Mouse (Mus musculus) left cerebral cortex, adult 6 months (tissue): ENCODE results near the gene Zfp606. TPM values are rescaled to one million over a fixed set of nuclear protein-coding genes. Genes with fewer than 3 reads are reported as not detected.

Experiments
- long read RNA-seq, 2 experiments: library from polyadenylated mRNA; unstranded; transcript quantifications; one replicate each; pipeline ENCODE4 v2.0.0; 2019 to 2020
- polyA plus RNA-seq: library from polyadenylated mRNA; unstranded; fragments of <200 nt; fragmentation: Nextera tagmentation; gene quantifications from 2 replicates; pipeline ENCODE4 v1.2.3, GENCODE M21; 2021

Zfp606 gene
- polyA plus RNA-seq: 5.0 and 6.6 TPM in 2 replicates
- long read RNA-seq, experiment 1, full-length matches to known transcripts: 85 of 100 reads
- long read RNA-seq, experiment 1, partial matches to known transcripts: 1 of 100 reads
- long read RNA-seq, experiment 1, other reads (novel, unspliced or antisense): 14 of 100 reads
- long read RNA-seq, experiment 2, full-length matches to known transcripts: 7 of 11 reads
- long read RNA-seq, experiment 2, partial matches to known transcripts: 0 of 11 reads
- long read RNA-seq, experiment 2, other reads (novel, unspliced or antisense): 4 of 11 reads

GRCm38 (mm10) chr7:12478158-12479008, at the start of gene Zfp606:
Gene Zfp606, plus strand, starts transcription at chr7:12478293.

GRCm38 (mm10) chr7:12512217-12512616, 34.1 kb downstream of the Zfp606 start, which contains the start of gene 2900092C05Rik:
Gene 2900092C05Rik, plus strand, starts transcription at chr7:12512517.

Other genes starting within 250 kb of the Zfp606 start
- 0.01 TPM in 1 of 2 replicates, not detected in the other for gene Vmn1r81, start 210.0 kb upstream of the Zfp606 start, polyA plus RNA-seq
- not detected in 2 replicates for gene Vmn1r82, start 177.9 kb upstream of the Zfp606 start, polyA plus RNA-seq
- gene Vmn1r83, start 148.8 kb upstream of the Zfp606 start, polyA plus RNA-seq: not detected in 2 replicates
- gene Vmn1r84, start 109.0 kb upstream of the Zfp606 start, polyA plus RNA-seq: not detected in 2 replicates
- 2.5 and 2.6 TPM in 2 replicates for gene Zfp551, start 55.5 kb upstream of the Zfp606 start, polyA plus RNA-seq
- not detected in 2 replicates for gene 2900092C05Rik, start 34.2 kb downstream of the Zfp606 start, polyA plus RNA-seq
- gene Vmn2r53, start 130.5 kb downstream of the Zfp606 start, polyA plus RNA-seq: 0.01 TPM in 1 of 2 replicates, not detected in the other
- not detected in 2 replicates for gene Vmn2r54, start 162.0 kb downstream of the Zfp606 start, polyA plus RNA-seq
- not detected in 2 replicates for gene Vmn2r55, start 206.7 kb downstream of the Zfp606 start, polyA plus RNA-seq